ENCODE assay signal across 8 mouse cellular contexts in genomic region chr12:112706704-112707572, GRCm38 (mm10). TPM values are rescaled to one million over a fixed set of nuclear protein-coding genes. Genes with fewer than 3 reads are reported as not detected.
DNase-seq lines count a peak whose midpoint lies in the region; ATAC-seq and TF ChIP-seq lines count a peak whose summit lies in the region.

No protein-coding gene starts in this region.

- H3K27me3 ChIP-seq in G1E (ENCODE audit: insufficient read depth, low read length): peaks cover 44% of the 10 kb centered on the region
- H3K27me3 ChIP-seq in cerebellum, adult 2 months (ENCODE audit: control insufficient read depth, insufficient read depth, low read length): no peaks in the 10 kb centered on the region
- H3K27me3 ChIP-seq in hindbrain, embryonic 10.5 days (ENCODE audit: insufficient read depth, poor library complexity, severe bottlenecking): peaks cover 58% of the 10 kb centered on the region
- no peaks in the 10 kb centered on the region for H3K27me3 ChIP-seq in lung, postnatal 0 days (replicated peaks; ENCODE audit: insufficient read depth, low read length)

- peak overlapping the region; percentile 5; the same call in 1 of the 2 replicates for H3K4me2 ChIP-seq in lung, postnatal 0 days (replicated peaks; ENCODE audit: low read depth, low read length)

- DNase-seq in G1E (ENCODE audit: low spot score): peak; percentile 89
- DNase-seq in cerebellum, adult 2 months: peak; percentile 86 to 94
- peak; percentile 91 for DNase-seq in hindbrain, embryonic 10.5 days (ENCODE audit: low spot score)
- DNase-seq in layer of hippocampus, postnatal 10 days (ENCODE audit: low spot score in 2 of 2): peak; percentile 93 to 94
- DNase-seq in lung, postnatal 0 days (ENCODE audit: low spot score): peak; percentile 91
- peak; percentile 93 for DNase-seq in ovary, postnatal 14 days (ENCODE audit: low spot score)
- DNase-seq in thymus, postnatal 14 days: peak; percentile 90

- TF ChIP-seq POLR2A in cerebellum, adult 2 months (IDR thresholded peaks at IDR 0.05; ENCODE audit: borderline replicate concordance, insufficient read depth, low read length): no peak

- peak overlapping the region; percentile 34; the same call in 1 of the 2 replicates for H3K4me3 ChIP-seq in G1E (ENCODE audit: low read depth, low read length)
- no peak overlapping the region for H3K4me3 ChIP-seq in cerebellum, adult 2 months (replicated peaks; ENCODE audit: insufficient read depth, low read depth, low read length)
- H3K4me3 ChIP-seq in hindbrain, embryonic 10.5 days: peak overlapping the region; percentile 27
- no peak overlapping the region for H3K4me3 ChIP-seq in lung, postnatal 0 days (ENCODE audit: low read depth, low read length)

- no peak overlapping the region for H3K9ac ChIP-seq in lung, postnatal 0 days (replicated peaks; ENCODE audit: low read depth)

- H3K27ac ChIP-seq in cerebellum, adult 2 months (ENCODE audit: insufficient read depth, low read length): no peak overlapping the region
- peak overlapping the region; percentile 35 for H3K27ac ChIP-seq in hindbrain, embryonic 10.5 days
- H3K27ac ChIP-seq in lung, postnatal 0 days (ENCODE audit: low read length): no peak overlapping the region

- no peaks in the 10 kb centered on the region for H3K9me3 ChIP-seq in G1E (replicated peaks)
- no peaks in the 10 kb centered on the region for H3K9me3 ChIP-seq in hindbrain, embryonic 10.5 days
- H3K9me3 ChIP-seq in lung, postnatal 0 days (ENCODE audit: low read length): no peaks in the 10 kb centered on the region

- peaks cover 4% of the 10 kb centered on the region for H3K4me1 ChIP-seq in G1E (ENCODE audit: insufficient read depth, low read depth, low read length)
- H3K4me1 ChIP-seq in cerebellum, adult 2 months (ENCODE audit: control insufficient read depth, insufficient read depth, low read length): peaks cover 4% of the 10 kb centered on the region
- peaks cover 12% of the 10 kb centered on the region for H3K4me1 ChIP-seq in hindbrain, embryonic 10.5 days (replicated peaks)
- no peaks in the 10 kb centered on the region for H3K4me1 ChIP-seq in lung, postnatal 0 days (ENCODE audit: insufficient read depth, low read depth, low read length)

- H3K36me3 ChIP-seq in G1E (replicated peaks): no peaks in the 10 kb centered on the region
- no peaks in the 10 kb centered on the region for H3K36me3 ChIP-seq in hindbrain, embryonic 10.5 days
- no peaks in the 10 kb centered on the region for H3K36me3 ChIP-seq in lung, postnatal 0 days (ENCODE audit: insufficient read depth, low read length)

- TF ChIP-seq CTCF in G1E (IDR thresholded peaks at IDR 0.05; ENCODE audit: low read depth, low read length): peak; percentile 100
- TF ChIP-seq CTCF in cerebellum, adult 2 months (IDR thresholded peaks at IDR 0.05; ENCODE audit: borderline replicate concordance, insufficient read depth, low read depth, low read length): peak; percentile 99
- TF ChIP-seq CTCF in lung, postnatal 0 days (IDR thresholded peaks at IDR 0.05): peak; percentile 99

- no peak for TF ChIP-seq EP300 in lung, postnatal 0 days (IDR thresholded peaks at IDR 0.05)

- WGBS in cerebellum, adult 2 months: 9% methylated on average over 32 of the region's 32 CpGs
- 15% methylated on average over 32 of the region's 32 CpGs for WGBS in hindbrain, embryonic 10.5 days
- WGBS in lung, postnatal 0 days: 9% methylated on average over 32 of the region's 32 CpGs

- ATAC-seq in G1E (ENCODE audit: extremely low read depth, insufficient number of reproducible peaks, low FRiP score, poor library complexity, severe bottlenecking): peak; percentile 66; the same call in 1 of the 2 replicates
- peak; percentile 93 for ATAC-seq in frontal cortex, adult (ENCODE audit: low TSS enrichment)
- peak; percentile 88 for ATAC-seq in lung, postnatal 0 days

RNA-seq across cellular contexts. Expression of gene Cep170b, which starts 13.3 kb away (rescaled TPM):
- total RNA-seq in G1E (2014; fragmentation: Nextera tagmentation) (not detected in 2 replicates), G1E (2017) (0.29 and 0.87 TPM in 2 replicates)
- polyA plus RNA-seq in G1E (2012): not detected in 2 replicates
- polyA plus RNA-seq in cerebellum, adult 2 months (2012; rRNA removed): 102 and 107 TPM in 2 replicates
- 6.7 and 8.7 TPM in 2 replicates for polyA plus RNA-seq in hindbrain, embryonic 10.5 days (2016; fragmentation: Nextera tagmentation; extraction: Ambion mirVana)
- 100 to 1,000 TPM; 180 to 199 TPM for total RNA-seq in layer of hippocampus, postnatal 10 days (2021)
- 17.5 and 20.8 TPM in 2 replicates for polyA plus RNA-seq in lung, postnatal 0 days (2015; fragmentation: Nextera tagmentation; extraction: Ambion mirVana)

RNA-seq across cellular contexts. Expression of gene Zbtb42, which starts 28.3 kb away (rescaled TPM):
- total RNA-seq in G1E (2014; fragmentation: Nextera tagmentation) (0.98 TPM in 1 of 2 replicates, not detected in the other), G1E (2017) (0.17 and 0.33 TPM in 2 replicates)
- polyA plus RNA-seq in G1E (2012): 0.53 and 0.80 TPM in 2 replicates
- 1.5 and 1.8 TPM in 2 replicates for polyA plus RNA-seq in cerebellum, adult 2 months (2012; rRNA removed)
- 7.1 and 10.9 TPM in 2 replicates for polyA plus RNA-seq in hindbrain, embryonic 10.5 days (2016; fragmentation: Nextera tagmentation; extraction: Ambion mirVana)
- total RNA-seq in layer of hippocampus, postnatal 10 days (2021): under 1 TPM; 0.33 to 0.80 TPM
- polyA plus RNA-seq in lung, postnatal 0 days (2015; fragmentation: Nextera tagmentation; extraction: Ambion mirVana): 14.0 and 14.6 TPM in 2 replicates

RNA-seq across cellular contexts. Expression of gene Akt1, which starts 32.3 kb away (rescaled TPM):
- total RNA-seq in G1E (2014; fragmentation: Nextera tagmentation) (150 and 168 TPM in 2 replicates), G1E (2017) (121 and 131 TPM in 2 replicates)
- polyA plus RNA-seq in G1E (2012): 461 and 512 TPM in 2 replicates
- polyA plus RNA-seq in cerebellum, adult 2 months (2012; rRNA removed): 163 and 177 TPM in 2 replicates
- polyA plus RNA-seq in hindbrain, embryonic 10.5 days (2016; fragmentation: Nextera tagmentation; extraction: Ambion mirVana): 50.9 and 56.8 TPM in 2 replicates
- 100 to 1,000 TPM; 182 to 185 TPM for total RNA-seq in layer of hippocampus, postnatal 10 days (2021)
- 78.8 and 91.3 TPM in 2 replicates for polyA plus RNA-seq in lung, postnatal 0 days (2015; fragmentation: Nextera tagmentation; extraction: Ambion mirVana)

RNA-seq across cellular contexts. Expression of gene Pld4, which starts 53.5 kb away (rescaled TPM):
- total RNA-seq in G1E (2014; fragmentation: Nextera tagmentation) (3.4 TPM in 1 of 2 replicates, not detected in the other), G1E (2017) (0.58 and 1.0 TPM in 2 replicates)
- polyA plus RNA-seq in G1E (2012): 0.54 and 0.89 TPM in 2 replicates
- polyA plus RNA-seq in cerebellum, adult 2 months (2012; rRNA removed): 6.7 and 7.8 TPM in 2 replicates
- 5.2 and 5.7 TPM in 2 replicates for polyA plus RNA-seq in hindbrain, embryonic 10.5 days (2016; fragmentation: Nextera tagmentation; extraction: Ambion mirVana)
- total RNA-seq in layer of hippocampus, postnatal 10 days (2021): 10 to 100 TPM in 1 of 2 experiments, 1 to 10 TPM in 1; 9.2 to 11.7 TPM
- 19.6 and 23.8 TPM in 2 replicates for polyA plus RNA-seq in lung, postnatal 0 days (2015; fragmentation: Nextera tagmentation; extraction: Ambion mirVana)

Comparison
In these comparisons a context has a peak if more than half of its experiments do, and no peak if none do; other contexts are left out.
1. H3K4me3 ChIP-seq: peak in G1E (single experiment) and hindbrain, embryonic 10.5 days (single experiment); none in cerebellum, adult 2 months (single experiment) and lung, postnatal 0 days (single experiment).
2. Peak in every context shown above with its lines, with median percentiles within 50 percentile points of each other: ATAC-seq, DNase-seq and CTCF ChIP-seq.